Mouse (Mus musculus) ovary, postnatal 36 days (tissue): ENCODE measurements around the gene Msl2.
A peak's percentile ranks its signal among the peaks of the same experiment; 100 is the strongest.

Experiments used
- DNase-seq: peaks from one replicate; pipeline ENCODE4 v3.0.0; 2022; ENCODE audit warnings: low spot score, mixed read lengths

Msl2 gene

DNA sequence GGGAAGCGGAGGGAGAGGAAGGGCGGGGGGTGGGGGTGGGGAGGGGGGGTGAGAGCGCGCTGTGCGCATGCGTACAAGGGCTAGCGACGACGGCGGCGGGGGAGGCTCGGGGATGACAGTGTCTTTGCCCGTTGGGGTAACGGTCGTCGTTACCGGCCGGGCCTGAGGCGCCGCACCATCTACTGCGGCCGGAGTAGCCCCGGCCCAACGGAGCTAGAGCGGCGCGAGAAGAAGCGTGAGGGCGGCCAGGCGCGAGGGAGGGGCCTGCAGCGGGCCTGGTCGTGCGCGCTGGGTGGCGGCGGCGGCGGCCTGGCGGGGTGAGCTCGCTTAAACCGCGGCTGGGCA lies at the start of gene Msl2:
TSS of gene Msl2 (plus strand) at position 115 of the 345 bp plus-strand sequence.
- no peak for DNase-seq

DNA sequence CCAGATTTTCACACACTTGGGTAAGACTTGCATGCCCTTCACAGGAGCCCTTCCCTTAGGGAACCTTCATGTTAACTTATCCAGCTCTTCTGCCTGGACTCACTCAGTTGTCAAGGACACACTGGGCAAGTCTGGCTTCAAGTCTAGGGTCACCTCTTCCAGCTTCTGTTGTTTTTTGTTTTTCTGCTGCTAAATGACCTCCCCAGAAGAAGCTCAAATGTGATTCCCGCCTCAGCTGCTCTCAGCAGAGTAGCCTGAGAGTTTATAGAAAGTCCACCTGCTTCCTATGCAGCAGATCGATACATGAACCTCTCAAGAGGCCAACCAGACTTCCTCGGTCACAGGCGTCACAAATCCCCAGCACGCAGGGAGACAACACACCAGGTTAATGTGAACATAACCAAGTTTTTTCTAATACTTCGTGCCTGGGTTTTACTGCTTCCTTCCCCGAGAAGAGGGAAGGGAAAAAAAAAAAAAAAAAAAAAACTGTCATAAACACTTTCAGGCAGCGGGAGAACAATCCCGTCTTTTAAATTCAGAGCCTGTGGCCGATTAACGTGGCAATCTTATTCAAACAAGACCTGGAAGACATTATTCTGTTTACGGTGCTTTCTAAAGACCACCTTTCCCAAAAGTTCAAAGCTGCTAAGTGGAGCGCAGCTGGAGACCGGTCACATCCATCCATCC lies 40.0 kb upstream of the Msl2 start:
- DNase-seq, result no peak

DNA sequence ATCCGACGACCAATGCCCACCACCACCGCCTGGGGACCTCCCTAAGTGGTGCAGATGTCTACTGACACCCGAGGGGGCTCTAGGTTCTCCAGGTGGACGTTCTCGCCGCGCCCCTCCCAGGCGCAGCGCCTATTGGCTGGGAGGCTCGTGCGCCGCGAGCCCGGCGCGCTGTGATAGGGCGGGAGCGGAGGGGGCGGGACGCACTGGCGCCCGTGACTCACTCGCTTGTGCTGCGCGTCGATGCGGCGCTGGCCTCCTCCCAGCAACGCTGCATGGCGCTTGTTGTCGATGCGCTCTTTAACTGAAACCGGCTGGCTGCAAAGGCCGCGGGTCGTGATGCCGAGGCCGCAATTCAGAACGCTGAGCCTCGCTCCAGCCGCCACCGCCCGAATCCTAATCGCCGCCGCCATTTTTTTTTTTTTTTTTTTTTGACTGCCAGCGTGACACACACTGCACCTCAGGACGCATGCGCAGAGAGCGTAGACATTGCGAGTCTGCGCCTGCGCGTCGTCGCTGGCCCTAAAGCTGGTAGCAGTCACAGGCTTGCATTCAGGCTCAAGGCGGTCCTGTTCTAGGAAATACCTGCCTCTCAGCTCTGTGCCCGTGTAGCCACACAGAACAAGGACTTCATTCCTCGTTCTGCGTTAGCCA lies 39.3 kb upstream of the Msl2 start, which contains the start of gene Pccb:
TSS of gene Pccb (minus strand) at position 451 of the 651 bp plus-strand sequence.
- peak; percentile 94 for DNase-seq

DNA sequence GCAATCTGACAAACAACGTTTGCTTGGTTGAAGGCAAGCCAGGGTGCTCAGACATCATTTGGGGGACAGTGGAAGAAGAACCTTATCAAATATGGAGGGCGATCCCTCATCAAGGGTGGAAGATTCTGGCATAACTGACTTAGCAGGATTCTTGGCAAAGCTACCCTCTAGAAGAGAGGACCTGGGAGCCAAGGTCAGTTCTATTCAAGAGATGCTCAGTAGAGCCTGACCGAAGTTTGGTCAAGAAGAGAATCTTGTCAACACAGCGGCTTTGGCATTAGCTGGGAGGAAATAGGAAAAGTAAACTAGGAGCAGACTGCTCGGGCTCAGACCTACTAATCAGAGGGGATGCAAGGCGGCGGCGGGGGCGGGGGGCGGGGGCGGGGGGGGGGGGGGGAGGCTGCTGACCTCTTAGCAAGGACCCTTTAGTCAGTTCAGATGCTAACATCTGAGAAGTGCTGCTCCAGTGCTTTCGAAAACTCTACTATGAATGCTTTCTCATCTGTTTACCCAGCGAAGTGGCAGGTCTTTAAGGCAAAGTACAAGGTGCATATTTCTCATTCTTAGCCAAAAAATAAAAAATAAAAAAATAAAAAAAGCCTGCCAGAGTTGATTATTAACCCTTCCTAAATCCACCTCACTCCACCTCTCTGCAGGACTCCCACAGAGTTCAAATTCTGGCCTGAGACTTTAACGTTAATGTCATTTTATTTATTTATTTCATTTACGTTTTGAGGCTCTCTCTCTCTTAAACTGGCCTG lies 37.9 kb upstream of the Msl2 start:
- DNase-seq, result no peak

DNA sequence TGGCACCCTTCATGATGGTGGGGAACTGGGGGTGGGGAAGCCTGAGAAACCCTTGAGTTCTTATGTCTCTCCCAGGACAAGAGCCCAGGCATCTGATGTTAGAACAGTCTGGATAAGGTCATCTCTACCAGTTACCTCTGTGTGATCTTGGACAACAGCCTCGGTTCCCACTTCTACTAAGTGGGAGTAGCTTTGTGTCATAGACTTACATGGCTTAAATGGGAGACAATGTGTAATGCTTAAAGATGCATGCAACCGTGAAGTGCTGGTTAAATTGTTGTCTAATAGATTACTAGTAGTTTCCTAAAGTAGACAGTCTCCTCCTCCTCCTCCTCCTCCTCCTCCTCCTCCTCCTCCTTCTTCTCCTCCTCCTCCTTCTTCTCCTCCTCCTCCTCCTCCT lies 37.0 kb upstream of the Msl2 start:
- no peak for DNase-seq

DNA sequence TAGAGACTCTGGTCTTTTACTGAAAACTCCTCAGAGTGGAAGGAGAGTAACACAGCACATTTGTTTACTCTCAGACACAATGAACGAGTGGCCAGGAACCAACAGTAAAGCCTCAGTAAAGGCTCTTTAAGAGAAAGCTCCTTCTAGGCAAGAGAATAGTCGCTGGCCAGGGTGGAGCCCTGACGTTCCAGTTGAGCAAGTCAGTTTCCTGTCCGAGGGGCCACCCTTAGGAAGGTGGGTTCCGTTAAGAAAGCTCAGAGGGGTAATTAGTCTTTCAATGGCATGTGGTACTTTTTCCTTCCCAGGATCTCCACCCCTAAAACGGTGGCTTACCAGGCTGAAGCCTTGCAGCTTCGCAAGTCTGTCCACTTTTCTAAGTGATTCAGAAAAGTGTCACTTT lies 36.5 kb upstream of the Msl2 start:
- no peak for DNase-seq

DNA sequence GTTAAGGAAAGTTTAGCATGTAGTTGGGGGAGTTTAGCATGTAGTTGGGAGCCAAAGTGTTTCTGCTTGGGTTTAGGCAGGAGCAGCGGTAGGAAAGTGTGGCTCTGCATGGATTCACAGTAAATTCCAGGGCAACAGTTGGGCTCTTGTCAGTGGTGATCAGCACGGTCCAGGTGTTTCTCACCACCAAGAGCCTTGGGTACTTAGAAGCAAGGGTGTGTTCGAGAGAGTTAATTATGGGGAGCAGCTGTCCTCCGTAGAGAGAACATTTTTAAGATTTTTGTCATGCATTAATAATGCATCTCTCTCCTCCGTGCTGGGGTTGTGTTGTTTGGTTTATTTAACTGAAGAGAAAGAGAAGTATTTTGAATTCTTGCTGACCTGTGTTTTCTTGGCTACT lies 35.3 kb upstream of the Msl2 start:
- DNase-seq, result no peak

DNA sequence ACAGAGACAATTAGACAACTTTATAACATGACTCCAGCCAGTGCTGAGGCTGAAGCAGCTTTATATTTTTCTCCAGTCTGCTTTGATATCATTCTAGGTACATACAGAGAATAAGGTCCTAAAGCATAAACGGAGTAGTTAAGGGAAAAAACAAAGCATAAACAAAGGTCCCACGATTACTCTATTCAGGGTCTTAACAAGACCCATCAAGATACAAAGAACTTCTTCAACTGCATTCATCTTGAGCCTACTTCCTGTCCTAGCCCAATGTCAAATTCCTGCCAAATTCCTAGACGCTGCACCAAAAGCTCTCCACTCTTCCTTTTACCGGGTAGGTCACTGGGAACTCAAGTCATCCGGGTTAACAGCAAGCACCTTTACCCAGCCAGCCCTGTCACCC lies 32.4 kb upstream of the Msl2 start:
- no peak for DNase-seq

DNA sequence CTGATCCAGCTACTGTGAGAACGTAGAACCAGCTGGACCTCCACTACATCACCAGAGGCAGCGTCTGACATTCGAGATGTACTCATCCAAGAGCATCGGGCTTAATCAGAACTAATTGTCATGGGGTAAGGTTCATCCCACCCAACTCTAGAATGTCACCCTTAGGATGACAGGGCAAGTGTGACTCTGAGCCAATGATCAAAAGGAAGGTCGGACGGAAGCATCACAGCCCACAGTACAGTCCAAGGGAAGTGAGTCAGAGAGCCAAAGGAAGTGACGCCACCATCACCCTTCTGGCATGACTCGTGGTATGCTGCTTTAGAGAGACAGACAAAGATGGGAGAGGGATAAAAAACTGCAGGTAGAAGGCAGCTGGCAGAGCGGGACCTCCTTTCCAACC lies 31.7 kb upstream of the Msl2 start:
- no peak for DNase-seq

DNA sequence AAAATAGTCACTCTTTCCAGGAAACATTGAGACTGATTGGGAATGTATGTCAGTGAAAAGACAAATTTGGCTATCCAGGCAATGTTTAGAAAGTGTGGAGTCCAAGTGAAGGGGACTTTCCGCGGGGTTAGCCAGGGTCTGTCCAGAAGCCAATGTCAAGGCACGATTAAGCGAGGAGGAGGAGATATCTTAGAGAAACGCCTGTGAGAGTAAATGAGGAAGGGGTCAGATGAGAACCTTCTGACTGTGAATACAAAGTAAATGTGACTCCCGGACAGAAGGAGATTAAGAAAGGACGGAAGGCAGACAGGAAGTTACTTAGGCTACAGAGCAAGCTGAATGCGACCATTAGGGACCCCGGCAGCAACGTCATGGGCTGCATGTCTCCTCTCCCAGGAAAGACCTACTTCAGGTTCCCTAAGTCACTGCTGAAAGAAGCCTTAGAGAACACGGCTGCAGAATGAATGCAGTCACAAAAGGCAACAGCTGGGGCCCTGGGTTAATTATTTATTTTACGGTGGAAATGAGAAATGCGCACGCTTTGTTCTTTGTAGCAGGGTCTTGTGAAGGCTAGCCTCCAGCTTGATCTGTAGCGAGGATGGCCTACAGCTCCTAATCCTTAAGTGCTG lies 28.1 kb upstream of the Msl2 start:
- DNase-seq, result no peak

DNA sequence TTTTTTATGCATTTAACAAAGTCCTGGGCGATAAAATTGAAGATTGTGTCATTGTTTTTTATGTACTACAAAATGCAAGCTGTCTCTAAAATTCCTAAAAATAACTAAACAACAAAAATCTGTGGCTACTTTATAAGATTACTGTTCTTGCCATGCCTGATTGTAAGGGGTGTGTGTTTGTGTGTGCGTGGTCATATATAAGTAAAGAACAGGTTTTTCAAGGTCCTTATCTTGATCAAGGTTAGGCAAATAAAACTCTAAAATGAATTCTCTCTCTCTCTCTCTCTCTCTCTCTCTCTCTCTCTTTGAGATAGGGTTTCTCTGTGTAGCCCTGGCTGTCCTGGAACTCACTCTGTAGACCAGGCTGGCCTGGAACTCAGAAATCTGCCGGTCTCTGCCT lies 21.9 kb upstream of the Msl2 start:
- DNase-seq, result no peak

DNA sequence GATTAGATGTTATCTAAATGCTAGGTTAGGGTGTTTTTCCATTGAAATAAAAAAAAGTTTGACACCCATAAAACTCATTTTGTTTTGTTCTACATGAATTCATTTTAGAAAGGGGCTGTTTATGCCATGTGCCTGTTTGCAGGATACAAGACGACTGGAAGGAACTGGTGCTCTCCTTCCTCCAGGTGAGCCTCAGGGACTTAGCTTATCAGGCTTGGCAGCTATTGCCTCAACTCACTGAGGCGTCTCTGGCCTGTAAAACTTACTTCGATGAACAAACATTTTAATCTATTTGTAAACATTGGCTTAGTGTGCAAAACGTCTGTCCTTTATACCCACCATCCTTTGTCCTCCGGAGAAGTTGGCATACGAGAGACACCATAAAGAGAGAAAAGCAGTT lies 21.2 kb upstream of the Msl2 start:
- DNase-seq, result no peak

DNA sequence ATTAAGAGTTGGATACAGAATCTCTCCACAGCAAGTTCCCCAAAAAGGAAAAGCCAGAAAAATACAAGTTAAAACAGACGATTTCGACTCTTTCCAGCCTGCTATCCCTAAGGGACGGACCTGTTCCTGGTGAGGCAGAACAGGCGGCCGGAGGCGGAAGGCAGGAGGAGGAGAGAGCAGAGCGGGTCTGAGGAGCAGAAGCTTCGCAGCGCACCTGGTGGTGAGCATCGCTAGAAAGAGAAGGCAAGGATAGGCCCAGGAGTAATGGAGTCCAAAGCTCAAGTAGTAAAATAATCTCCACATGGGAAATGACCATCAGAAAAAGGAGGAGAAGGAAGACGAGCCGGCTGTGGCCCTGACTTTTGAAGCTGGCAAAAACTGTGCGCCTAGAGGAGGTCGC lies 20.6 kb upstream of the Msl2 start:
- DNase-seq, result no peak

DNA sequence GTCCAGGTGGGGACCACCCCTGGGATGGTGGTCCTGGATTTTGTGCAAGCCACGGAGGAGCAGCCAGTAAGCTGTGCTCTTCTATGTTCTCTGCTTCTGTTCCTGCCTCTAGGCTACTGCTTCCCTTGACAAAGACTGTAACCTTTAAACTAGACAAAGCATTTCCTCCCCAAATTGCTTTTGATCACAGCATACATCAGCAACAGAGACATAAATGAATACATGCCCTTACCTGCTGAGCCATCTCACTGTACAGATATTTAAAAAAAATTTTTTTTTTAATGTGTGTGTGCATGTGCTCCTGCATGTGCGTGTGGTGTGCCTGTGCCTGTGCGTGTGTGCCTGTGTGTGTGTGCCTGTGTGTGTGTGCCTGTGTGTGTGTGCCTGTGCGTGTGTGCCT lies 16.7 kb upstream of the Msl2 start:
- no peak for DNase-seq

DNA sequence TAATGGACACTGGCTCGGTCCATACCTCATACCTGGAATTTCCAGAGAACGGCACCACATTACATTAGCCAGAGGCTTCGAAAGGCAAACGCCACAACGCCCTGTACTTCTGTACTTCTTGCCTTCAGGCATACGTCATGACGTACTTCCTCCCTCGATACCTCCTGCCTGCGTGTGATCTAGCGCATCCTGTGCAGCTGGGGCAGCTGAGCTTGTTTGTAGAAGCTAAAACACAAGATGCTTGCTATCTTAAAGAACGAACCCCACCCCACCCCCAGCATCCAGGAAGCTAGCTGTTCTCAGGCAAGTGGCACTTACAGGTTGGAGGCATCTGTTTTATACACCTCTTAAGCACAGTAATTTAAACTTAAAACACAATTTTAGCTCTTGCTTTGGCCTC lies 12.9 kb upstream of the Msl2 start:
- DNase-seq, result no peak

DNA sequence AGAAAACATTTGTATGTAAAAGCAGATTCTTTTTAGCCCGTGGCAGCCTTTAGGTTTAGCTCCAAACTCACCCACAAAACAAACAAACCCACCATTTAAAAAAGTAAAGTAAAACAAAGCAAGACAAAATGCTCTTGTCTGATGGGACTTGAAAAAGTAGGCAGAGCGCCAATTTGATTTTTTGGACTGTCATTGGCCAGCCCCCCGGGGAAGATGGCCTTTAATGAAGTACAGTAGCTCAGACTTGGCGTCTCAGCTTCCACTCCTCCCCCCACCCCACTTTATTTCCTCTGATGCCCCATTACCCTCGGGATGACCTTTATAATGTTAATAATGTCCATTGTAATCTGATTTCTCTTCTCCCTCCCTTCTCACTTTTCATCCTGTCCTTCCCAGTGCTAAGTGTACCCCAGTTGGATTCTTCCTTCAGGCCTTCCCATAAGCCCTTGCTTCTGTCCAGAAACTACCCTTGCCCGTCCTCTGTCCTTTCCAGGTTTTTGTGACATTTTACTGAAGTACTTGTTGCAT lies 11.6 kb upstream of the Msl2 start:
- no peak for DNase-seq

DNA sequence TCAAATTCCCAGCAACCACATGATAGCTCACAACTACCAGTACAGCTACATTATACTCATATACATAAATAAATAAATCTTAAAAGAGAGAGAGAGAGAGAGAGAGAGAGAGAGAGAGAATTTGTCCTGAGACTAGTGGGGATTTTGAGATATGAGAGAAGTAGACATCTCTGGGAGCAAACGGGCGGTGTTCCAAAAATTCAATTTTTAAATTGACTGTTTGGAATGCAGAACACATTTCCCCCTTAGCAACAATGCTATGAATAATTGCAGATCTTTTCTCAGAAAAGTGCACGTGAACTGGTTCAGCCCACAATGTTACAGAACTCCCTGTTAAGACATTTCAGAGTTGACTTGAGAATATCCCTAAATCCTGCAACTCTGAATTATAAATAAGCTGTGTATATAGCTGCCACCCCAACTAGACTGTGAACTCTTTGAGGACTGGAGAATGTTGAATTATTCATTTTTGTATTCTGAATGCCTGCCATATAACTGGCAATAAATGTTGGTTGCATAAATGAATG lies 8.8 kb upstream of the Msl2 start:
- DNase-seq, result no peak

DNA sequence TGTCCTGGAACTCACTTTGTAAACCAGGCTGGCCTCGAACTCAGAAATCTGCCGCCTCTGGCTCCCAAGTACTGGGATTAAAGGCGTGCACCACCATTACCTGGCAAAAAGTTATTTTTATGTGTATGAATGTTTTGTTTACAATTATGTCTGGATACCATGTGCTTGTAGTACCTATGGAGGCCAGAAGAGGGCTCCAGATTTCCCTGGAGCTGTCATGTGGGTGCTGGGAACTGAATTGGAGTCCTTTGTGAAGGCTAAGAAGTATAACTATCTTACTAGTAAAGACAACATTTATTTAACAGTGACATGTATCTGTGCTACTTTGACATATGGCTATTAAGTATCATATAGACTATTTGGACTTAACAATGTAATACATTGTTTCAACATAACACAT lies 4.1 kb upstream of the Msl2 start:
- DNase-seq, result no peak

DNA sequence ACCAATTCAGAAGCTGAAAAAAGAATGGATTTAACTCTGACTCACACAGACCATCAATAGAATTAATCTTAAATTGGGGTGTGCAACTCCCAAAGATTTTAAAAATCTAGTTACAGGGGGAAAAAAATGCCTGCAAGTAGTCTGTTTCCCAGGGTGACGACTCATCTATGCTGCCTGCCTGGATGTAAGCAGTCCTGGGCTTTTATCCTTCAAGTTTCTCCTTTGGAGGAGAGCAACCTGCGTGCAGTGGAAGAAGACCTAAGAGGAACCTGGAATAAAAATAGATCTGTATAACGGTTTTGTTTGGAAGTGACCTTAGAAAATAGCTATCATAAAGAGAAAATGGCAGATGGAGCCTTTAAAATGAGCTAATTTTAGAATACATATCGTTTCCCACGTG lies 1.4 kb upstream of the Msl2 start:
- no peak for DNase-seq

DNA sequence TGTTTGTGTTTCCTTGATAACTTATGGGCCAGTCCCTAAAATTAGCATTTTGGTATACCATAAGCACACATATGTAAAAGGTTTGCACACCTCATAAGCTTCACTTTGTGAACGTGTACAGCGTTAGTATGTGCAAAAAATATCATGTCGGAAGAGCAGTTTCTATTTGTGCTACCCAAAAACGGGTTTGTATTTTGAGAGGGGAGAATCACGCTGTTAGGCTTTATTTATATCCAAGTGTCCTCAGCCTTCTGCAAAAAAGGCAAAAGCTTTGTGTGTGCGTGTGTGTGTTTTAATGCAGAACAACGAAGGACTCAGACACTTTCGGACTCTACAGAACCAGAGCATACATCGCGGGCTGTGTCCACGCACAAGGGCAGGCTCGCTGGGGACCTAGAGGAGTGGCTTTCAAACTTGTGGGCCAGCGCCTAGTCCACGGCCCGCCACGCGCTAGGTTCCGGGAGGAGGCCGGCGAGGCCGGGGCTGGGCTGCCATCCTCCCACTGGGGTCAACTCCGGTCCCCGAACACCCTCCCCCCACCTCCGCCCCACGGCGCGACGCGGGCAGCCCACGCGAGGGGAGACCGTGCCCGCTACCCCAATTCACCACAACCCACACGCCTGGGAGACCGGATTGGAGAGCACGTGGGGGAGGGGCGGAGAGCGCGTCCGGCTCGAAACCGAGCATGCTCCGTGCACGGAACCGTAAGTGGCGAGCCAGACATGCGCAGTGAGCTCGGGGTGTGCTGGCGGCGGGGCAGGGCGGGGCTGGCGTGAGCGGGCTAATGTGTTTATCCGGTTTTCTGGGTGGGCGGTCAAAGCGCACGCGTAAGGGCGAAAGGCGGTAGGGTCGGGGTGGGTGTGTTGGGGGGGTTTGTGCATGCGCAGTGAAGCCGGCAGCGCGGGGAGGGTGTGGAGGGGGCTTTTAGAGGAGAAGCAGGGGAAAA lies 587 bp upstream of the Msl2 start:
- peak; percentile 99 for DNase-seq

DNA sequence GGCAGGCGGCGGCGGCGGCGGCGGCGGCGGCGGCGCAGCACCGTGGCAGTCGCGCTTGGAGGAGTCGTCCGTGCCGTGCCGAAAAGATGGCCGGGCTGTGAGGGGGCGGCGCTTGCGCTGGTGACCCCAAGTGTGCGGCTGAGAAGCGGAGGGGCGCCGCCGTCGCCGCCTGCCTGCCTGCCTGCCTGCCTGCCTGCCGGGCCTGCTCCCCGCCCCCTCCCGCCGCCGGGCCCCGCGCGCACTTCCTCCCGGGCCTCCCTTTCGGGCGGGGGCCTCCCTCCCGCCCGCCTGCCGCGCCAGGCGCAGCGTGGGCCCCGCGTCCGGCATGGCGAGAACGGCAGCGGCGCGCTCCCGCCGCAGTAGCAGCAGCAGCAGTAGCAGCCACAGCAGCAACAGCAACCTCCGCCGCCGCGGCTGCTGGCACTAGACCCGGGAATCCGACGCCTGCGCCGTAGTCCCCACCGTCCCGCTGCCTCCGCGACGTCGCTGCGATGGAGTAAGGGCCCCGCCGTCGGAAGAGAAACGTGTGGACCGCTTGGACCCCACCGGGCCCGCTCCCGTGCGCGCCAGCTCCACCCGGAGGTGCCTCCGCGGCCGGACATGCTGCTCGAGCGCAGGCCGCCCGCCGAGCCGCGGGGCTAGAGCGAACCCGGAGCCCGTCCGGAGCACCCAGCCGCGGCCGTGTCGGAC lies 576 bp downstream of the Msl2 start:
- peak; percentile 87 for DNase-seq
